ENCODE assay signal across 1 mouse cellular context in genomic region chr4:129111350-129111749, GRCm38 (mm10).
TF ChIP-seq lines count a peak whose summit lies in the region.

No protein-coding gene starts in this region.

TF ChIP-seq in MEL, 35 proteins besides CTCF, POLR2A, EP300 and RAD21:
- TF ChIP-seq ZC3H11A (IDR thresholded peaks at IDR 0.05; ENCODE audit: low read depth, low read length) = peak; percentile 57
- 0 out of 2 replicates have a peak, but pooled peaks have one; percentile 30 for TF ChIP-seq USF1 (IDR thresholded peaks at IDR 0.05; ENCODE audit: low read depth, low read length)
- TF ChIP-seq SMC3 (IDR thresholded peaks at IDR 0.05; ENCODE audit: low read depth, low read length) = peak; percentile 72
- no peak for TF ChIP-seq POLR2AphosphoS5 (IDR thresholded peaks at IDR 0.05; ENCODE audit: borderline replicate concordance, low read depth, low read length)
